24 mouse cellular contexts compared by ENCODE assay signal in the genomic region with DNA sequence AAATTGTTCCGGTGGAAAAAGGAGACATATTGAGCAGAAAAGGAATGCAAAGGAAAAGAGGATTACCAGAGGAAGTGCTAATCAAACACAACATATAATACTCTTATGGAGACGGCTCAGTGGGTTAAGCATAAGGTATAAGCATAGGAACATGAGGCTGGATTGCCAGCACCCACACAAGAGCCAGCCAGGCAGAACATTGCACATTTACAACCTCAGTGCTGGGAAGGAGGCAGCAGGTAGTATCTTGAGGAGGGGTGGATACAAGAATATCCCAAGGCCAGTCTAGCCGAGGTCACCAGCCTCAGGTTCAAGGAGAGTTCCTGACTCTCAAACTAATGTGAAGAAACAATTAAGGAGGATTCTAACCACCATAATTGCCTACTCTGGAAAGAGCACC.
"Had no signal": no experiment of that assay in that cellular context is flagged by ENCODE, and none has a peak within 500 bp of the region (broad histone marks: within the 10 kb centered on the region; RNA-seq: fewer than 3 reads in every experiment).

No protein-coding gene starts in this region.

- H3K27me3 ChIP-seq: intestine, embryonic 15.5 days; kidney, embryonic 15.5 days; limb, embryonic 12.5 days; limb, embryonic 15.5 days; midbrain, embryonic 12.5 days; midbrain, embryonic 15.5 days; neural tube, embryonic 13.5 days had no signal

- H3K9ac ChIP-seq: intestine, embryonic 15.5 days; kidney, embryonic 15.5 days; limb, embryonic 12.5 days; limb, embryonic 15.5 days; liver, embryonic 14.5 days; liver, postnatal 0 days; lung, embryonic 14.5 days; midbrain, embryonic 12.5 days; midbrain, embryonic 15.5 days; neural tube, embryonic 13.5 days had no signal

- H3K9me3 ChIP-seq: intestine, embryonic 15.5 days; kidney, embryonic 15.5 days; limb, embryonic 15.5 days; midbrain, embryonic 12.5 days; midbrain, embryonic 15.5 days; neural tube, embryonic 13.5 days had no signal

- H3K4me1 ChIP-seq: intestine, embryonic 15.5 days; kidney, embryonic 15.5 days; limb, embryonic 12.5 days; limb, embryonic 15.5 days; midbrain, embryonic 12.5 days; midbrain, embryonic 15.5 days; neural tube, embryonic 13.5 days had no signal

- H3K27ac ChIP-seq: intestine, embryonic 15.5 days; kidney, embryonic 15.5 days; limb, embryonic 12.5 days; limb, embryonic 15.5 days; liver, embryonic 14.5 days; macrophage; midbrain, embryonic 12.5 days; midbrain, embryonic 15.5 days; neural tube, embryonic 13.5 days; stomach, postnatal 0 days had no signal

- DNase-seq: kidney, adult 11 months; kidney, adult 8-10 months; kidney, postnatal 14 days; kidney, postnatal 4 days; layer of hippocampus, adult 9-11 months; layer of hippocampus, postnatal 36 days; left cerebral cortex, postnatal 4 days; liver, postnatal 0 days; lung, embryonic 14.5 days; right cerebral cortex, postnatal 4 days; thymus, adult 18-20 months; thymus, postnatal 36 days had no signal

- H3K36me3 ChIP-seq: intestine, embryonic 15.5 days; kidney, embryonic 15.5 days; limb, embryonic 12.5 days; limb, embryonic 15.5 days; midbrain, embryonic 12.5 days; midbrain, embryonic 15.5 days; neural tube, embryonic 13.5 days had no signal

- H3K4me2 ChIP-seq: intestine, embryonic 15.5 days; kidney, embryonic 15.5 days; limb, embryonic 12.5 days; limb, embryonic 15.5 days; liver, embryonic 11.5 days; lung, embryonic 14.5 days; midbrain, embryonic 12.5 days; midbrain, embryonic 15.5 days; neural tube, embryonic 13.5 days had no signal

- ATAC-seq: intestine, embryonic 15.5 days; liver, postnatal 0 days; lung, postnatal 0 days; midbrain, embryonic 15.5 days had no signal

- H3K4me3 ChIP-seq: intestine, embryonic 15.5 days; kidney, embryonic 15.5 days; limb, embryonic 12.5 days; limb, embryonic 15.5 days; midbrain, embryonic 12.5 days; midbrain, embryonic 15.5 days; neural tube, embryonic 13.5 days had no signal
